Mouse (Mus musculus) bone marrow macrophage, adult 2 months (primary cell): ENCODE results near the gene Kcnma1.

Experiments used
- CTCF ChIP-seq: IDR thresholded peaks from 2 replicates; pipeline ENCODE4 v1.5.1; 2012; ENCODE audit warnings: low read depth, mild to moderate bottlenecking, low read length, moderate library complexity
- POLR2A ChIP-seq: IDR thresholded peaks from 2 replicates; pipeline ENCODE4 v1.6.1; 2012; ENCODE audit warnings: mild to moderate bottlenecking, low read depth, low read length, borderline replicate concordance

- TF ChIP-seq CTCF (no peak), POLR2A (no peak)
Measured at GRCm38 (mm10) chr14:23684463-23685066, 329.7 kb downstream of the Kcnma1 start.
